Mouse (Mus musculus) layer of hippocampus, adult 18-20 months (tissue): ENCODE results near the gene N4bp3. TPM values are rescaled to one million over a fixed set of nuclear protein-coding genes. Genes with fewer than 3 reads are reported as not detected.
"Not testable (repeated sequence)": the region's sequence is repeated elsewhere in the genome, so short reads cannot be mapped to it uniquely, and the experiment has no call there.

Source experiments
- DNase-seq, 2 experiments: peaks; one replicate each; pipeline ENCODE4 v3.0.0; 2022; ENCODE audit warnings: low spot score in 2 of 2
- total RNA-seq, 2 experiments: library from RNA; stranded (reverse); gene quantifications; 2 replicates each; pipeline ENCODE4 v1.2.3; 2021

The N4bp3 gene
- total RNA-seq, 2 experiments from 2014 or later = 14.5 to 18.4 TPM

DNA sequence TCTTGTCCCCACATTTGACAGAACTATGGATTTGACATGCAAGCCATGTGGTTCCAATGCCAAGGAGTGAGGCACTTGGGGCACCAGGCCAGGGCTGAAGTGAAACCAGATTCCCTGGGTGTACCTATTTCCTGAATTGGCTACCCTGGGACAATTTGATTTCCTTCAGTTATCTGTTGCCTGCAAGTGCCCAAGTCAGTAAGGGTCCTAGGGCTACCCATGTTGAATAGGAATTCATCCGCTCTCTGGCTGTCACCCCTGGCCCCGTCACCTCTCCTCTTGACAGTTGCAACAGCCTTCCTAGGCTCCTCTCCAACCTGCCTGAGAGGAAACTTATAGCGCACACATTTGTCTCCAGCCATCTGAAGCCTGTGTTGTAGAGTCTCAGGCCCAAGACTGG is 4.2 kb upstream of the N4bp3 start:
- no peak for DNase-seq

DNA sequence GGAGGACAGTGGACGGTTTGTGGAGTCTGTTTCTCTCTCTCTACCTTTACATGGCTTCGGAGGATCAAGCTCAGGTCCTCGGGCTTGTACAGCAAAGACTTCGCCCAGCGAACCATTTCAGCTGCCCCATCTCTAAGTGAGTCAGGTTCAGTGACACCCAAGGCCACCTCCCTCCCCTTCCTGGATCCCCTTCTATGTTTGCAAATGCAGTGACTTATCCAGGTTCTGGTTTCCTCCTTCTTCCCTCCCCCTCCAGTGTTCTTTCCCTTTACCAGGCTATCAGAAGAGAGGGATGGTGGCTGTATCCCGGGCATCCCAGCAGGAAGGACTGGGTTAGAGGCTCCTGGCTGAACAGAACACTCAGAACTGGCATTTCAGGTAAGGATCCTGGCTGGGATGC is 3.1 kb upstream of the N4bp3 start:
- no peak for DNase-seq

- DNase-seq = no peak
Observed at GRCm38 (mm10) chr11:51652889-51653418, 2.3 kb upstream of the N4bp3 start.

GRCm38 (mm10) chr11:51650261-51650660 is 381 bp downstream of the N4bp3 start:
- no peak for DNase-seq

DNA sequence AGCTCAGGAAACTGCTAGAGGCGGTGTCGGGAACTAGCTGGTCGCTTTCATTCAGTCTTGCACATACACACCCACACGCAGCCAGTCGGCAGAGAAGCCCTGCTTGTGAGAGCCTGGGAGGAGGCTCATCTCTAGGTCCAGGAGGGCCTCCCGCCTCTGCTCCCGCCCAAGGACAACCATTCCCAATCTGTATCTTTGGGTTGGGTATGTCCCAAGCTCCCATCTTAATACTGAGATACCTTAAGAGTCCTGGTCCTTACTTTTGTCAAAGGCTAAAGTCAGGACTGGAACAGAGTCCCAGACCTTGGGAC is 798 bp downstream of the N4bp3 start:
- DNase-seq = no peak

GRCm38 (mm10) chr11:51649111-51649888 is 1.3 kb downstream of the N4bp3 start:
- no peak for DNase-seq

DNA sequence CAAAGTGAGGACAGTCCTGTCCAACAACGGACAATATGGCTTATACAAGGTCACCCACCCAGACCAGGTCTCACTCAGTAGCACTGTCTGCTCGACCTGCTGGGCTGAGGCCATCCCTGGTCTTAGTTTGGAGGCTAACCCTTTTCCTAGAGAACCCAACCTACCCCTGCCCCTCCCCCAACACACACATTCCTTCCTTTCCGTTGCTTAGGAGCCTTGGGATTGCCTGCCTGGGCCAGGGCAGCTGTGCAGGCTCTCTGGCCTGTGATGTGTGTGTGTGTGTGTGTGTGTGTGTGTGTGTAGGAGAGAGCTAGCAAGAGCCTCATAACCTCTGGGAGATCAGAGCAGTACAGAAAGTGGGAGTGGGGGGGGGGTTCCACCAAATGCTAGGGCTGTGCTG is 2.1 kb downstream of the N4bp3 start:
- no peak for DNase-seq

- no peak for DNase-seq
Observed at GRCm38 (mm10) chr11:51646751-51647667, 3.6 kb downstream of the N4bp3 start.

DNA sequence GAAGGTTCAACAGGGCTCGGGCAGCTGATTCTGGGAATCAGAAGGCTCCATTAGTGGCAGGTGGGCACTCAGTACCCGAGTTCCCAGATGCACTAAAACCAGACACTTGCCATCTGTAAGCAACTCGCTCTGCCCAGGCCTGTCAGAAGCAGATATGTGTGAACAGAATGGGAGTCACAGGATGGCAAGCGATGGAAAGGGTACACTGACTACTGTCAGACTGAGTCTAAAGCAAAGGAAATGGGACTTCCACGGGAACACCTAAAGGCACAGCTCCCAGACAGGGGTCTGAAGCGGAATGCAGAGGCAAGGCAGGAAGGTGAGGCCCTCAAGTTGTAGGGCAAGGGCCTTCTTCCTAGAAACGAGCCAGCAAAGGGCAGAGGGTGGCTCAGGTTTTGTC is 4.4 kb downstream of the N4bp3 start:
- DNase-seq = no peak

DNA sequence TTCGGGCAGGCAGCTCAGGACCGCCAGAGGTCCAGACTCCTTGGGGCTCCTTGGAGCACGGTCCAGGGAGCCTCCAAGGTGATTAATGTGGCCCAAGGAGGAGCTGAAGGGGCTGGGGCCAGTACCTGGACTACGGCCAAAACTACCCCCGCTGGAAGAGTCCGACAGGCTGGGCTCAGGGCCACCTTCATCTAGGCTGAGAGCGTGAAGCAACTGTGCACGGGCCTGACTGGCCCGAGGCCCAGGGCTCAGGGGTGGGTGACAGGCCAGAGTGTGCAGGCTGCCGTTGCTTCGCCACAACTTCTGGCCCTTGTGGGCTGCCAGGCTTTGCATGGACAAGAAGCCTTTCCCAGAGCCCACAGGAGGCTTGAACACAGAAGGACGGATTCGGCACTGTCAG is 5.3 kb downstream of the N4bp3 start:
- no peak for DNase-seq

DNA sequence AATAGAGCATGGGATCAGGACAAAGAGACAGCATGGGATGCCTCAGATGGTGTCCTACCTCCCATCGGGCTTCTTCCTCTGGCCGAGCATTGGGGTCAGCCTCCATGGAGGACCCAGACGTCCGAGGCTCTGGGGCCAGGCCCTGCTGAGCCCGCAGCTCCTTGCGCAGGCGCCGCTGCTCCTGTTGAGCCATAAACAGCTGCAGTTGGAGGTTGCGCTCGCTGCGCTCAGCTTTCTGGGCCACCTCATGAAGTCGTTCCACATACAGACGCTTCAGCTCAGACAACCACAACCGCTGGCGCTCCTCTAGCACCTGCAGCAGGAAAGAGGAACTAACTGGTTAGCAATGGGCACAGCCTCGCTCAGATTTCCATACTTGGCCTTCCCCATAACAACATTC is 6.4 kb downstream of the N4bp3 start:
- DNase-seq = no peak

GRCm38 (mm10) chr11:51643761-51644160 is 6.9 kb downstream of the N4bp3 start:
- DNase-seq = no peak

GRCm38 (mm10) chr11:51643202-51643601 is 7.4 kb downstream of the N4bp3 start:
- DNase-seq = no peak

GRCm38 (mm10) chr11:51640748-51641147 is 9.9 kb downstream of the N4bp3 start:
- DNase-seq = no peak

DNA sequence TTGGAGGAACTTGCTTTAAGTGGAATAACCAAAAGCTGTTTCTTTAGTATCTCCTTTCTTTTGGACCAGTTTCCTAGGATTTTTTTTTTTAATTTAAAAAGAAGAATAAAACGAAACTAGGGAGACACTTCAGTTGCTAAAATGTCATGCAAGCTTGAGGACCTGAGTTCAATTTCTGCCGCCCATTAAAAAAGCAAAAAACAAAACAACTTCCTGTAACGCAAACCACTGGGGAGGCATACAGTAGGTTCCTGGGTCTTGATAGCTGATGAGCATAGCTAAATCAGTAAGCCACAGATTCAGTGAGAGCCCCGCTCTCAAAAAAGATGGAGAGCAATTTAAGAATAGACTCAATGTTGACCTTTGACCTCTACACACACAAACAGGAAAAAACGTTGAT is 12.1 kb downstream of the N4bp3 start:
- no peak for DNase-seq

GRCm38 (mm10) chr11:51637971-51638414 is 12.6 kb downstream of the N4bp3 start:
- no peak for DNase-seq

DNA sequence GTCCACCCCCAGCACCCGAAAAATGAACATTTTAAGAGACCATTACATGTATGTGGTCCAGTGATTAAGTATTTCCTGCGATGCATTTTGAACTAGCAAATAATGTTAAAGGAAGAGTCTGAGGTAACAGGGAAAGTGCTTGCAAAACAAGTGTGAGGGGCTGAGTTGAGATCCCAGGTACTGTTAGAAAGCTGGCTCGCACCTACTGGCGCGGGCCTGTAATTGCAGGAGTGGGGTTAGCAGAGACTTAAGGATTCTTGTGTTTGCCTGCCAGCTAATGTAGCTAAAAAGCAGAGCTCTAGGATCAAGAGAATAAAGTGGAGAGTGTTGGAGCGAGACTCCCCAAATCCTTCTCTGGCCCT is 14.3 kb downstream of the N4bp3 start:
- no peak for DNase-seq

GRCm38 (mm10) chr11:51635525-51636322 is 14.9 kb downstream of the N4bp3 start, which contains the start of gene Rmnd5b:
Gene Rmnd5b (minus strand): TSS chr11:51635896.
- peak; percentile 96 for DNase-seq

DNA sequence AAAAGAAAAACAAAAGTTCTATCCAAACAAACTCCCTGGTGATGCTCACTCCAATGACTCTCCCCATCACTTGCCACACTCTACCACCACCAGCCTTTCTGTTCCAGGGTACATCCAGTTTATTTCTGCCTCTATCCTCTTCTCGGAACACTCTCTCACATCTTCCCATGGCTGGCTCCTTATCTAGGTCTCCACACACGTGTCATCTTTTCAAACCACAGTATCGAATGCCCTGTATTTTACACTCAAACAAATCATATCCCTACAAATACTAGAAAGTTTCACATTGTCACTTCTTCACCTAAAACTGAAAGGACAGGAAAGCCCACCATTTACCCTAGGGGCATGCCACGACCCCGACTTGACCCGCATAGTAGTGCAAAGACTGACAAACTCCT is 15.5 kb downstream of the N4bp3 start:
- no peak for DNase-seq

DNA sequence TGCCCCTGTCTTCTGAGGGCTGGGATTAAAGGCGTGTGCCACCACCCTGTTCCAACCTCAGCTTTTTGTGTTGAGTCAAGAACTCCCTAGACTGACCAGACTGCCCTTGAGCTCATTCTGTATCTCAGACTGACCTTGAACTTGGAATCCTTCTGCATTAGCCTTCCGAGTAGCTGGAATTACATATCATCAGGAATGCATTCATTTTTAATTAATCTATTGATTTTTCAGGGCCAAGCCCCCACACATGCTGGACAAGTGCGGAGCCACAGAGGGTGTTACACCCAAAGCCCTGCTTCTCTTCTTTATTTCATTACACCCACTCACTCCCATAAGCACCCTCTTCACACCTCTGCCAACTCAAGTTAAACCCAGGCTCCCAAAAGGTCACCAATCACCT is 16.9 kb downstream of the N4bp3 start:
- no peak for DNase-seq

DNA sequence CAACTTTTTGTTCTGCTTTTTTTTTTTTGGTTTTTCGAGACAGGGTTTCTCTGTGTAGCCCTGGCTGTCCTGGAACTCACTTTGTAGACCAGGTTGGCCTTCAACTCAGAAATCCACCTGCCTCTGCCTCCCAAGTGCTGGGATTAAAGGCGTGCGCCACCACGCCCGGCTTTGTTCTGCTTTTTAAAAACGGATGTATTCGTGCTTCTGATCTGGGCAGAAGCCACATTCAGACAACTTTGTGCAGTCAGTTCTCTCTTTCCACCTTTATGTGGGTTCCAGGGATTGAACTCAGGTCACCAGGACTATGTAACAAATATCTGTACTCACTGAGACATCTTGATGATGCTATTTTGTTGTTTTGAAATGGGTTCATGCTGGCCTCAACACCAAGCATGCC is 17.4 kb downstream of the N4bp3 start:
- DNase-seq = not testable (repeated sequence)
